Mouse (Mus musculus): ENCODE data around the gene Sbk2.

DNA sequence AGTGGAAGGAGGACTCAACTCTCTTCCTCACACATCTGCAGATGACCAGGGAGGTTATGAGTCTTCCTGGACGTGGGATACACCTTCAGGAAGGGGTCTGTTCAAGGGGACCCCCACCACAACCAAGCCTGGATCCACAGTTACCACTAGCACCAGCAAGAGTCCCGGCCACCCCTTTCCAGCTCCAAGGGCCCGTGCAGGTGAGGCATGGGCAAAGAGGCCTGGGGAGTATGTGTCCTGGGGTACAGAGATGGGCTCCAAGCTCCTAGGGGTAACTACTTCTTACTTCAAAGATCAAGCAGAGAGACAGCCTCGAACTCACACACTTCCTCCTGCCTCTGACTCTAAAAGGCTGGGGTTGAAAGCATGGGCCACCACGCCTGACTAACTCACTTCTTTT is 21.5 kb downstream of the Sbk2 start:
- no peak for TF ChIP-seq EP300 (IDR thresholded peaks at IDR 0.05; ENCODE audit: low read depth)
- no peak for TF ChIP-seq CTCF (IDR thresholded peaks at IDR 0.05; ENCODE audit: low read depth)
